Mouse (Mus musculus): ENCODE measurements around the gene Elmod3. TPM values are rescaled to one million over a fixed set of nuclear protein-coding genes. Genes with fewer than 3 reads are reported as not detected.

Gene Elmod3
- total and polyA plus RNA-seq, 2 experiments from 2014 or later: 16.0 to 18.3 TPM

- ATAC-seq (ENCODE audit: low FRiP score): no peak
- H3K9ac ChIP-seq (replicated peaks; ENCODE audit: low read length, poor library complexity, severe bottlenecking): no peak within 1 kb of the TSS
Measured at GRCm38 (mm10) chr6:72521607-72522006, 76.6 kb downstream of the Elmod3 start, which contains the start of gene Sh2d6. Sh2d6 (minus strand) TSS chr6:72521707.

GRCm38 (mm10) chr6:72520904-72521303, 77.3 kb downstream of the Elmod3 start:
- Histone ChIP-seq H3K27ac (ENCODE audit: low read depth, low read length) (peak overlapping the region; percentile 94), H3K27me3 (ENCODE audit: insufficient read depth, low read length) (no peaks in the 10 kb centered on the region), H3K9me3 (ENCODE audit: low read length) (no peaks in the 10 kb centered on the region), H3K9ac (replicated peaks; ENCODE audit: low read length, poor library complexity, severe bottlenecking) (no peak overlapping the region), H3K36me3 (ENCODE audit: insufficient read depth, low read length) (no peaks in the 10 kb centered on the region), H3K4me3 (ENCODE audit: low read depth, low read length) (no peak overlapping the region), H3K4me2 (ENCODE audit: low read depth, low read length, poor library complexity, severe bottlenecking) (no peak overlapping the region), H3K4me1 (ENCODE audit: insufficient read depth, low read length) (peaks cover 20% of the 10 kb centered on the region)
- ATAC-seq (ENCODE audit: low FRiP score) (no peak), DNase-seq (ENCODE audit: low spot score) (no peak)
- WGBS: 94% methylated on average over 5 of the region's 5 CpGs
- no peak for TF ChIP-seq CTCF (IDR thresholded peaks at IDR 0.05)

More at GRCm38 (mm10) chr6:72521607-72522006, 76.6 kb downstream of the Elmod3 start, which contains the start of gene Sh2d6:
- DNase-seq (ENCODE audit: low spot score): no peak
- Histone ChIP-seq H3K4me2 (ENCODE audit: low read depth, low read length, poor library complexity, severe bottlenecking) (no peak within 1 kb of the TSS), H3K4me3 (ENCODE audit: low read depth, low read length) (no peak within 1 kb of the TSS), H3K9me3 (ENCODE audit: low read length) (no peaks in the 10 kb centered on the region), H3K4me1 (ENCODE audit: insufficient read depth, low read length) (peaks cover 20% of the 10 kb centered on the region), H3K27me3 (ENCODE audit: insufficient read depth, low read length) (no peaks in the 10 kb centered on the region), H3K27ac (ENCODE audit: low read depth, low read length) (peak within 1 kb of the TSS; percentile 94), H3K36me3 (ENCODE audit: insufficient read depth, low read length) (no peaks in the 10 kb centered on the region)
- no peak for TF ChIP-seq CTCF (IDR thresholded peaks at IDR 0.05)
- WGBS: 96% methylated on average over 5 of the region's 5 CpGs

- DNase-seq (ENCODE audit: low spot score): peak; percentile 95
- TF ChIP-seq CTCF (IDR thresholded peaks at IDR 0.05): no peak
- Histone ChIP-seq H3K4me2 (ENCODE audit: low read depth, low read length, poor library complexity, severe bottlenecking) (peak overlapping the region; percentile 29), H3K4me3 (ENCODE audit: low read depth, low read length) (no peak overlapping the region), H3K4me1 (ENCODE audit: insufficient read depth, low read length) (peaks cover 20% of the 10 kb centered on the region), H3K9ac (replicated peaks; ENCODE audit: low read length, poor library complexity, severe bottlenecking) (no peak overlapping the region; the same call in 1 of the 2 replicates), H3K9me3 (ENCODE audit: low read length) (no peaks in the 10 kb centered on the region), H3K27ac (ENCODE audit: low read depth, low read length) (peak overlapping the region; percentile 94), H3K27me3 (ENCODE audit: insufficient read depth, low read length) (no peaks in the 10 kb centered on the region), H3K36me3 (ENCODE audit: insufficient read depth, low read length) (no peaks in the 10 kb centered on the region)
- WGBS: under 1% methylated on average over 10 of the region's 10 CpGs
- peak; percentile 93 for ATAC-seq (ENCODE audit: low FRiP score)
Measured at GRCm38 (mm10) chr6:72519892-72520663, 78.1 kb downstream of the Elmod3 start.

GRCm38 (mm10) chr6:72519303-72519702, 78.9 kb downstream of the Elmod3 start:
- Histone ChIP-seq H3K27ac (ENCODE audit: low read depth, low read length) (peak overlapping the region; percentile 94), H3K9me3 (ENCODE audit: low read length) (no peaks in the 10 kb centered on the region), H3K4me3 (ENCODE audit: low read depth, low read length) (no peak overlapping the region), H3K27me3 (ENCODE audit: insufficient read depth, low read length) (no peaks in the 10 kb centered on the region), H3K9ac (replicated peaks; ENCODE audit: low read length, poor library complexity, severe bottlenecking) (0 out of 2 replicates have a peak overlapping the region, but pooled peaks have one; percentile 5), H3K36me3 (ENCODE audit: insufficient read depth, low read length) (no peaks in the 10 kb centered on the region), H3K4me1 (ENCODE audit: insufficient read depth, low read length) (peaks cover 20% of the 10 kb centered on the region), H3K4me2 (ENCODE audit: low read depth, low read length, poor library complexity, severe bottlenecking) (peak overlapping the region; percentile 29)
- TF ChIP-seq CTCF (IDR thresholded peaks at IDR 0.05): no peak; the same call in 1 of the 2 replicates
- WGBS: 17% methylated on average over 8 of the region's 8 CpGs
- DNase-seq (ENCODE audit: low spot score) (no peak), ATAC-seq (ENCODE audit: low FRiP score) (peak; percentile 45; the same call in 1 of the 2 replicates)

- H3K9me3 ChIP-seq (ENCODE audit: low read length): no peaks in the 10 kb centered on the region
- no peak overlapping the region for H3K9ac ChIP-seq (replicated peaks; ENCODE audit: low read length, poor library complexity, severe bottlenecking)
- no peak for TF ChIP-seq CTCF (IDR thresholded peaks at IDR 0.05)
- ATAC-seq (ENCODE audit: low FRiP score) (no peak), DNase-seq (ENCODE audit: low spot score) (no peak)
- no peaks in the 10 kb centered on the region for H3K27me3 ChIP-seq (ENCODE audit: insufficient read depth, low read length)
- 82% methylated on average over 1 of the region's 1 CpGs for WGBS
- no peaks in the 10 kb centered on the region for H3K36me3 ChIP-seq (ENCODE audit: insufficient read depth, low read length)
- H3K27ac ChIP-seq (ENCODE audit: low read depth, low read length): peak overlapping the region; percentile 94
- peaks cover 20% of the 10 kb centered on the region for H3K4me1 ChIP-seq (ENCODE audit: insufficient read depth, low read length)
- H3K4me3 ChIP-seq (ENCODE audit: low read depth, low read length): no peak overlapping the region
- no peak overlapping the region for H3K4me2 ChIP-seq (ENCODE audit: low read depth, low read length, poor library complexity, severe bottlenecking)
Measured at GRCm38 (mm10) chr6:72518842-72519241, 79.4 kb downstream of the Elmod3 start.

Other genes with a start within 250 kb of the Elmod3 start
- 23.1 and 28.5 TPM in 2 replicates for gene Tmem150a, start 243.0 kb downstream of the Elmod3 start, total RNA-seq (2014; rRNA removed)
- gene Tmem150a, start 243.0 kb downstream of the Elmod3 start, polyA plus RNA-seq (2015; fragmentation: Nextera tagmentation; extraction: Ambion mirVana): 12.9 and 14.9 TPM in 2 replicates
- 64.5 and 87.3 TPM in 2 replicates for gene Rnf181, start 231.5 kb downstream of the Elmod3 start, total RNA-seq (2014; rRNA removed)
- gene Rnf181, start 231.5 kb downstream of the Elmod3 start, polyA plus RNA-seq (2015; fragmentation: Nextera tagmentation; extraction: Ambion mirVana): 120 and 131 TPM in 2 replicates
- 6.5 and 19.3 TPM in 2 replicates for gene Vamp5, start 217.9 kb downstream of the Elmod3 start, total RNA-seq (2014; rRNA removed)
- 14.4 and 14.5 TPM in 2 replicates for gene Vamp5, start 217.9 kb downstream of the Elmod3 start, polyA plus RNA-seq (2015; fragmentation: Nextera tagmentation; extraction: Ambion mirVana)
- gene Vamp8, start 207.7 kb downstream of the Elmod3 start, total RNA-seq (2014; rRNA removed): 6.0 and 11.6 TPM in 2 replicates
- gene Vamp8, start 207.7 kb downstream of the Elmod3 start, polyA plus RNA-seq (2015; fragmentation: Nextera tagmentation; extraction: Ambion mirVana): 23.7 and 24.8 TPM in 2 replicates
- 18.8 and 19.0 TPM in 2 replicates for gene Ggcx, start 184.1 kb downstream of the Elmod3 start, total RNA-seq (2014; rRNA removed)
- gene Ggcx, start 184.1 kb downstream of the Elmod3 start, polyA plus RNA-seq (2015; fragmentation: Nextera tagmentation; extraction: Ambion mirVana): 10.7 and 11.0 TPM in 2 replicates
- 120 and 150 TPM in 2 replicates for gene Mat2a, start 158.9 kb downstream of the Elmod3 start, total RNA-seq (2014; rRNA removed)
- 279 and 298 TPM in 2 replicates for gene Mat2a, start 158.9 kb downstream of the Elmod3 start, polyA plus RNA-seq (2015; fragmentation: Nextera tagmentation; extraction: Ambion mirVana)
- gene Sh2d6, start 76.7 kb downstream of the Elmod3 start, total RNA-seq (2014; rRNA removed): 0.28 TPM in 1 of 2 replicates, not detected in the other
- 0.25 and 0.48 TPM in 2 replicates for gene Sh2d6, start 76.7 kb downstream of the Elmod3 start, polyA plus RNA-seq (2015; fragmentation: Nextera tagmentation; extraction: Ambion mirVana)
- 6.7 and 12.2 TPM in 2 replicates for gene Capg, start 54.0 kb downstream of the Elmod3 start, total RNA-seq (2014; rRNA removed)
- 6.3 and 8.0 TPM in 2 replicates for gene Capg, start 54.0 kb downstream of the Elmod3 start, polyA plus RNA-seq (2015; fragmentation: Nextera tagmentation; extraction: Ambion mirVana)
- 4.4 and 4.5 TPM in 2 replicates for gene Retsat, start 62 bp upstream of the Elmod3 start, total RNA-seq (2014; rRNA removed)
- gene Retsat, start 62 bp upstream of the Elmod3 start, polyA plus RNA-seq (2015; fragmentation: Nextera tagmentation; extraction: Ambion mirVana): 6.8 and 7.5 TPM in 2 replicates
- 34.2 and 36.2 TPM in 2 replicates for gene Tgoln1, start 18.6 kb upstream of the Elmod3 start, total RNA-seq (2014; rRNA removed)
- 37.7 and 39.2 TPM in 2 replicates for gene Tgoln1, start 18.6 kb upstream of the Elmod3 start, polyA plus RNA-seq (2015; fragmentation: Nextera tagmentation; extraction: Ambion mirVana)
- 0.80 and 3.1 TPM in 2 replicates for gene Tcf7l1, start 190.8 kb upstream of the Elmod3 start, total RNA-seq (2014; rRNA removed)
- 5.8 and 6.0 TPM in 2 replicates for gene Tcf7l1, start 190.8 kb upstream of the Elmod3 start, polyA plus RNA-seq (2015; fragmentation: Nextera tagmentation; extraction: Ambion mirVana)

All from midbrain, postnatal 0 days (tissue).